Mouse (Mus musculus): ENCODE measurements around the gene Slc36a1.

Slc36a1 gene

DNA sequence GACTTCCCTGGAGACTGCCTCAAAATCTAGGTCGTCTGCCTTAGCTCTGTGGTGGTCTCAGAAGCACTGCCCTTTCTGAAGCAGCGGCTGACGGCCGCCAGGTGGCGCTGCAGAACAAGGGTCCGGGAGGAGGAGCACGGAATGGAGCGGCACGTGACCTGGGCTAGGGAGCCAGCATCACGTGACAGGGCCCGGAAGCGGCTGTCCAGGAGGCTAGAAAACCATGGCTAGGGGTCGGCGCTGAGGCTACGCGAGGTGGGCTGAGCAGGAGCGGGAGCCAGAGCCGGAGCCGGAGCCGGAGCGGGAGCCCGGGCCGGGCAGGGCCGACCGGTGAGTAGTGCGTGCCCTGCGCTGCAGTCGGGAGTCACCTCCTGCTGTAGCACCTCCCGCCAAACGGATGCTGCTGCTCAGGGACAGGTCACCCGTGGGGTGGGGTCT, at the start of gene Slc36a1:
Slc36a1 (plus strand) TSS at position 192 of the 438 bp plus-strand sequence.
- DNase-seq, result peak; percentile 94 to 97

- no peak for DNase-seq
Measured at GRCm38 (mm10) chr11:55154398-55155069, 49.6 kb upstream of the Slc36a1 start.

GRCm38 (mm10) chr11:55155070-55155421, 49.1 kb upstream of the Slc36a1 start:
- no peak for DNase-seq

- DNase-seq, result peak; percentile 79 to 85
Measured at GRCm38 (mm10) chr11:55158785-55159359, 45.3 kb upstream of the Slc36a1 start.

DNA sequence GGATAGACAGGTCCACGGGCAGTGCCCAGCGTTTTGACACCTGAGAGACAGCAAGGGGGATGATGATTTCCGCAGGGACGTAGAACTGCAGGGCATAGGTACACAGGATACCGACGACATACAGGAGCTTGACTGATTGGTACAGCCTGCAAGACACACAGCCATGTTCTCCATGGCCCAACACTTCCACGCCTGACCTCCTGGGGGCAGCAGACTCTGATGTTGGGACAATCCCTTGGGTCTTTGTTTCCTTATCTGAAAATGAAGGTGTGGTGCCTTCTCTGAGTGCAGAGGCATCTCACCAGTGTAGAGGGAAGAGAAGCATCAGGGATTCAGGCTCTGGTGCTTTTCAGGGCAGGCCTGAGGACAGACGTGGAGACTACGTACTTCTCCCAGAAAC, 41.5 kb upstream of the Slc36a1 start:
- peak; percentile 58 for DNase-seq

GRCm38 (mm10) chr11:55164723-55165122, 39.4 kb upstream of the Slc36a1 start:
- DNase-seq, result peak; percentile 48 to 51

- DNase-seq, result no peak
Measured at GRCm38 (mm10) chr11:55165748-55166147, 38.4 kb upstream of the Slc36a1 start.

DNA sequence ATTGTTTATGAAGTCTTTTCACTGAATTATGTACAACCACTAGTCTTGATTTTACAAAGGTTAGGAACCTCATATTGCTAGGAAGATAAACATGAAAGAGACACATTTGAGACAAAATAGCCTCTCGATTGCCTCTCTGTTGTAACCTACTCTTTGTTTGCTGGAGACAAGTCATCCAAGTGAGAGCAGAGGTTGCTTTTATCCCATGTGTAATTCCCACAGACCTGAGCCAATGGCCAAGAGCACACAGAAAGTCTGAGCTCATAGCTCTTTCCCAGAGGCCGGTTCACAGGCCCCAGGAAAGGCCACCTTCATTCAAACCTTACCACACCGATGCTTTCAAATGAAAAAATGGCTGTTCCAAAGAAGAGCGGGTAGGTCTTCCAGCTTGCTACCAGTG, 35.6 kb upstream of the Slc36a1 start:
- no peak for DNase-seq

DNA sequence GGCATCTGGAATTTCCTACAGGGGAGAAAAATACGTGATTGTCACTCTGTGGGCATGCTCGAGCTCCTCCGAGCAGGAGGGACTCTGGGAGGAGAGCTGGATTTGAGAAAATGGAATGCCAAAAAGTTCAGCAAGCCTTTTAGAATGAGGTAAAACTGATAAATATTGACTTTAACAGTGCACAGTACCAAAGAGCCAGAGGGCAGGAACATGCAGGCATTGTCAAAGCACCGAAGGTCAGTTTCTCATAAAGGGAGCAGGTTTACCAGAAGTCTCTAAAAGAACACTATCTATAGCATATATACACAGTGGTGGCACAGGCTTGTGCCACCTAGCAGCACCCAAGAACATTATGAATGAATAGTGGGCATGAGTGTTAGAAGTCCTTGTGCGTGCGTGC, 35.2 kb upstream of the Slc36a1 start:
- no peak for DNase-seq

GRCm38 (mm10) chr11:55170501-55170900, 33.6 kb upstream of the Slc36a1 start:
- DNase-seq, result no peak

- DNase-seq, result no peak
Measured at GRCm38 (mm10) chr11:55178830-55179229, 25.3 kb upstream of the Slc36a1 start.

- DNase-seq, result no peak
Measured at GRCm38 (mm10) chr11:55179856-55180255, 24.3 kb upstream of the Slc36a1 start.

GRCm38 (mm10) chr11:55183124-55183523, 21.0 kb upstream of the Slc36a1 start:
- DNase-seq, result no peak

DNA sequence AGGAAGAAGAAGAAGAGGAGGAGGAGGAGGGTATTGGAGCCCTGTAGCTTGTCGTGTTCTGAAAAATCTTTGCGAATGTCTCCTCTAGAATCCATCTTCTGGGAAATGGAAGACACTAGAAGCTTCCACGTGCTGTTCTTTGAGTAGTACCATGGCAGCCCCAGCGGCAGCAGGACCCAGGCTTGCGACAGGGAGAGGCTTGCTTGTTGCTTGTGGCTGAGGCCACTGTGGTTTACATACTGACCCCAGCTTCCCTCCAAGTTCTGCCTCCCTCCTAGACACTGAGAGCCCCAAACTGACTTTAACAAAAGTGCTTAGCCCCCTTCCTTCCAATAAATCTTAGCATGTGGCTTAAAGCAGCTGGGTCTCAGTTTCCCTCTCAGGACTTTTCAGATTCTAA, 19.9 kb upstream of the Slc36a1 start:
- no peak for DNase-seq

- DNase-seq, result peak; percentile 77 to 80
Measured at GRCm38 (mm10) chr11:55184733-55185291, 19.3 kb upstream of the Slc36a1 start, which contains the start of gene Slc36a2. TSS of gene Slc36a2 (minus strand) at chr11:55185077.

GRCm38 (mm10) chr11:55187292-55187691, 16.9 kb upstream of the Slc36a1 start:
- no peak for DNase-seq

DNA sequence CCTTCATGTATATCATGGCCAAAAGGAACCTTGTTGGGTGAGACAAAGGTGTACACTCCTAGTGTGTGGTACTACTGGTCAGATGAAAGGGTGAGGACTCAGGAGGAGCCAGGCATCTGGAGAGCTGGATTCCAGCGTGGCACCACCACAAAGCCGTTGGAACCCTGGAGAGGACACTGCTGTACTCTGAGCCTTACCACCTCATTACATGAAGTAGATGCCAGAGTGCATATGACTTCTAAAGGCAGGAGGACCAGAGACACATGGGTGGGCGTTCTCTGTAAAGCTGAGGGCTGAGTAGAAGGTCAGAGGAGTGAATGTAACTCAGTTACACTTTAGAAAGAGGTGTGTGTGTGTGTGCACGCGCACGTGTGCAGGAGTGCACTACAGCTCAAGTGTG, 16.4 kb upstream of the Slc36a1 start:
- no peak for DNase-seq

DNA sequence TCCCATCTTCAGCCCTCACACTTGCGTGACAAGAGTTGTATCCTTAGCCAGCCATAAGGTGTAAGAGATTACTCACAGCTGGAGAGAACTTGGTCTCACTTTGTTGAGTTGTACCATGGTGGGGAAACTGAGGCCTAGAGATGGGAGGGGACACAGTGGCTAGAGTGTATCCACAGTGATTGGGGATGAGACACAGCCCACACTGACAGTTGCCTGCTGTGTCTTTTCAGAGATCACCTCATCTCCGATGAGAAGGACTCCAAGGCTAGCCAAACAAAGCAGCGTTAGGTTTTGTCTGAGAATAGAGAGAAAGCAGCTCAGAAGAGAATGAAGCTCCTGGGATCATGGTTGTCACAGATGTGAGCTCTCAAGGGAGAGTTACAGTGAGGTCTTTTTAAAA, 13.9 kb upstream of the Slc36a1 start:
- no peak for DNase-seq

DNA sequence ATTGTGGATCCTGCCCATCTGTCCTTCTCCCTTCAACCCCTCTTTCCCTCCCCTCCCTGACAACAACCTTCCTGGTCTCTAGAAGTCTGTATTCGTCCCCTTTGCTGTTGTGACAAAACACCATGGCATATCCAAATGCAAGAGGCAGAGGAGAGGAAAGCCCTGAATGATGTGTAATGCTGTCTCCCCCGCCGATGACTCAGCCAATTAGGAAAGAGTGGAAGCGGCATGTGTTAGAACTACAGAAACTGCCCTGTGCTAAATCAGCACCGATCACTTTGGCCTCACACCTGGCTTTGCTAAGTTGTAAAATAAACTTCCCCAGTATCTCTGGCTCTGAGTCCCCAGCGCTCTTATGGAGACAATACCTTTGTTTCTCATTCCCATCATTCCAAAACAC, 7.1 kb upstream of the Slc36a1 start:
- no peak for DNase-seq

DNA sequence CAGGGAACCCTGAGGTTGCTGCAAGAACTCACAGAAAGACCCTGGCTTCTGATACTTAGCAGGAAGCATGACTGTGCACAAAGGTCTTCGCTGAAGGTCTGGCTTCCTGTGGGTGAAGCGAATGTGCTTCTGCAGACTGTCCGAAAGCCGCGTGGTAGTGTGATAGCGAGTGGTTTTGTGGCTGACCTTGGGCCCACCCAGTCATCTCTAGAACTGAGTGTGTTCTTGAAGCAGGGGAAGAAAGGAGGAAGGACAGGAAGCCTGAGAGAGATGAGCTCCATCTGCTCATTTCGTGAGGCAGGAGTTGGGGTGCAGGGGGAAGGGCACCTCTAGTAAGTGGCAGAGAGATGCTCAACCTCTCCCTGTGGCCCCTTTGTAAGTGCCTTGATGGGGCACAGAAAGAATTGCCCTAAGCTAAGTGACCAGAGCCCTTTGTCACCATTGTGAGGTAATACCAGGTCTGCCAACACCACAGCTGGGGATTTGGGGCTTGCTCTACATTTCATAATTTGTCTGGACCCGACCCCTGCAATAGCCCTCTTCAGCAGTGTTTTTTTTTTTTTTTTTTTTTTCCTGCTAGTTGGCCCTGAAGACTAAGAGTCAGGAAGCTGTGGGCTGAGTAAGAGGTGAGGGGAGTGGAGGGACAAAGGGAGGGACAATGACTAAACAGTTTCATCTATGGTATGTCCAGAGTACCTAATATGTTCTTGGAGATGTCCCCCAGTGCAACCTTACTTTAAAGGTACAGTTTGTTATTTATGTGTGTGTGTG, 6.2 kb upstream of the Slc36a1 start:
- DNase-seq, result no peak

- peak; percentile 47 to 53 for DNase-seq
Measured at GRCm38 (mm10) chr11:55204602-55205001, 452 bp downstream of the Slc36a1 start.

- DNase-seq, result no peak
Measured at GRCm38 (mm10) chr11:55208001-55208690, 4.0 kb downstream of the Slc36a1 start.

DNA sequence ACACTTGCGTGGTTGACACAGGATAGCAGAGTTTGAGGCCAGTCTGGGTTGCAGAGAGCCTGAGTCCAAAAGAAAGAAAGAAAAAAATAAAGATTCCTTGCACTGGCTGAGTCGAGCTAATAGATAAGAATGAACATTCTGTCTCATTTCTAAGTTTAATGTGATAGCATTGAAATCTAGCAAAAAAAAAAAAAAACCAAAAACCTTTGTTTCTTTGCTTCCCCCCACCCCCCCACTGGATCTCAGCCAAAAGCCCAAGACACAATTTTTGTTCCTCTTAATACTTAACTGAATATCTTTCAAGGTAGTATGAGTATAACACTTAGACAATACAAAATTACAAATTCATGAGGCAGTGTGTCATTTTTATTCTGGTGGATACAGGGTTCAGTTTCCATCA, 4.9 kb downstream of the Slc36a1 start:
- DNase-seq, result no peak
